8 mouse cellular contexts compared by ENCODE assay signal in the genomic region with DNA sequence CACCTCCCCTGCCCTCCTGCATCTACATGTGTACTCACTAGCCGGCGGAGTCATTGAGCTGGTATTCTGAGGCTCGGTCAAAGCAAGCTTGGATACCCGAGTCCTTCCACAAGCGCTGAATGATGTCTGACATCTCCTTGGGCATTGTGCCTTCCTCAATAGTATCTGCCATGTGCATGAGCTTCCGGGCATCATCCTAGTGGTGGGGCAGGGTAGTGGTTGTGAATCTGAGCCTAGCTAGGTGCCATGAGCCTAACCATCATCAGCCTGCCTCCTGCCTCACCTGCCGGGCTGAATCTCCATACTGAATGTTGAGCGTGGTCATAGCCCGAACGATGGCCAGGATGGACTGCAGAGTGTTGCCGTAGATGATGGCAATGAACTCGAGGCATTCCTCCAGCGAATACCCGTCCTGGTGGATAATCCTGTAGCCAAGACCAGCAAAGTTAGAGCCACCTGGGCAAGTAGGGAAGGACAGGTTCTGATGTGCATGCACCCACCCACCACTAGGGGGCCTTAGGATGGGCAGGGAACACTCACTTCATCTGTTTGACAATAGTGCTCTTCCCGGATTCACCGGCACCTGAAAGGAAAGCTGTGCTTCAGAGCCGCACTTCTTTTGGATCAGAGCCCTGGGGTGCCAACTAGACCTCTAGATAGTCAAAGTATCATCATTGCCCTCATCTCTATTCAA. TPM values are rescaled to one million over a fixed set of nuclear protein-coding genes. Genes with fewer than 3 reads are reported as not detected.
DNase-seq lines count a peak whose midpoint lies in the region; ATAC-seq lines count a peak whose summit lies in the region.

No protein-coding gene starts in this region.

- intact Hi-C loops in left cerebral cortex, postnatal 4 days (cut with DNase I): loop anchor here (5.0 kb wide), 2 partner anchors 35 to 75 kb away; no protein-coding TSS in a partner anchor
- intact Hi-C loops in left cerebral cortex, postnatal 25 days (cut with DNase I): no loop called here

- H3K4me3 ChIP-seq in embryonic facial prominence, embryonic 14.5 days (ENCODE audit: low read depth, low read length): peak overlapping the region; percentile 40; the same call in 1 of the 2 replicates
- no peak overlapping the region for H3K4me3 ChIP-seq in limb, embryonic 11.5 days (ENCODE audit: low read depth, low read length)

- H3K9me3 ChIP-seq in embryonic facial prominence, embryonic 14.5 days (ENCODE audit: control insufficient read depth, low read length): no peaks in the 10 kb centered on the region
- H3K9me3 ChIP-seq in limb, embryonic 11.5 days (ENCODE audit: control insufficient read depth, low read length): no peaks in the 10 kb centered on the region

- H3K4me1 ChIP-seq in embryonic facial prominence, embryonic 14.5 days (ENCODE audit: control insufficient read depth, insufficient read depth, low read length): 0 out of 2 replicates have a peak, but pooled peaks cover 3% of the 10 kb centered on the region
- 0 out of 2 replicates have a peak, but pooled peaks cover 3% of the 10 kb centered on the region for H3K4me1 ChIP-seq in limb, embryonic 11.5 days (ENCODE audit: control insufficient read depth, insufficient read depth, low read length)

- H3K9ac ChIP-seq in embryonic facial prominence, embryonic 14.5 days (ENCODE audit: low read depth, low read length): no peak overlapping the region
- H3K9ac ChIP-seq in limb, embryonic 11.5 days (ENCODE audit: low read length): no peak overlapping the region

- no peak overlapping the region for H3K27ac ChIP-seq in embryonic facial prominence, embryonic 14.5 days (replicated peaks; ENCODE audit: low read depth, low read length)
- H3K27ac ChIP-seq in limb, embryonic 11.5 days (replicated peaks; ENCODE audit: low read depth, low read length): no peak overlapping the region

- H3K4me2 ChIP-seq in embryonic facial prominence, embryonic 14.5 days (ENCODE audit: low read depth, low read length): no peak overlapping the region
- no peak overlapping the region for H3K4me2 ChIP-seq in limb, embryonic 11.5 days (ENCODE audit: low read depth, severe bottlenecking)

- ATAC-seq in embryonic facial prominence, embryonic 14.5 days (ENCODE audit: low read depth): no peak; the same call in 1 of the 2 replicates
- ATAC-seq in limb, embryonic 11.5 days (ENCODE audit: insufficient number of reproducible peaks, low FRiP score, low TSS enrichment, low read depth): no peak

- 26% methylated on average over 17 of the region's 17 CpGs for WGBS in embryonic facial prominence, embryonic 14.5 days
- 17% methylated on average over 17 of the region's 17 CpGs for WGBS in limb, embryonic 11.5 days

- H3K36me3 ChIP-seq in embryonic facial prominence, embryonic 14.5 days (ENCODE audit: control insufficient read depth, insufficient read depth, low read length): peaks cover 6% of the 10 kb centered on the region; the same call in 1 of the 2 replicates
- H3K36me3 ChIP-seq in limb, embryonic 11.5 days (ENCODE audit: control insufficient read depth, insufficient read depth, low read length): peaks cover under 1% of the 10 kb centered on the region; the same call in 1 of the 2 replicates

- peaks cover 30% of the 10 kb centered on the region for H3K27me3 ChIP-seq in embryonic facial prominence, embryonic 14.5 days (replicated peaks; ENCODE audit: control insufficient read depth, insufficient read depth, low read length)
- peaks cover 17% of the 10 kb centered on the region for H3K27me3 ChIP-seq in limb, embryonic 11.5 days (ENCODE audit: control insufficient read depth, insufficient read depth, low read length)

- DNase-seq in left cerebral cortex, postnatal 4 days: peak; percentile 53
- DNase-seq in left cerebral cortex, postnatal 25 days (ENCODE audit: low spot score in 2 of 2): no peak
- peak; percentile 93 for DNase-seq in ZHBTc4 (ENCODE audit: low read depth, low spot score)
- peak; percentile 41 for DNase-seq in embryonic facial prominence, embryonic 14.5 days (ENCODE audit: low spot score)
- peak; percentile 72 for DNase-seq in limb, embryonic 11.5 days (ENCODE audit: low spot score)
- peak; percentile 69 for DNase-seq in neural tube, embryonic 10.5 days (ENCODE audit: extremely low spot score, low spot score)
- no peak for DNase-seq in frontal cortex, postnatal 14 days (ENCODE audit: low spot score in 2 of 2)
- no peak for DNase-seq in gastrocnemius, postnatal 10 days

RNA-seq across cellular contexts. Expression of gene Gnat1, which starts 2.3 kb away (rescaled TPM):
- total RNA-seq in left cerebral cortex, postnatal 4 days (2021): 1 to 10 TPM in 1 of 2 experiments, under 1 TPM in 1; 0.30 to 1.1 TPM
- under 1 TPM; 0.18 to 0.21 TPM for total RNA-seq in left cerebral cortex, postnatal 25 days (2021)
- 0.79 and 1.5 TPM in 2 replicates for polyA plus RNA-seq in embryonic facial prominence, embryonic 14.5 days (2014; fragmentation: Nextera tagmentation; extraction: Ambion mirVana)
- 1.7 and 1.8 TPM in 2 replicates for polyA plus RNA-seq in limb, embryonic 11.5 days (2014; fragmentation: Nextera tagmentation; extraction: Ambion mirVana)
- total RNA-seq in gastrocnemius, postnatal 10 days (2021): not detected

RNA-seq across cellular contexts. Expression of gene Slc38a3, which starts 7.9 kb away (rescaled TPM):
- total RNA-seq in left cerebral cortex, postnatal 4 days (2021): 10 to 100 TPM; 65.0 to 68.4 TPM
- 10 to 100 TPM; 69.9 to 81.4 TPM for total RNA-seq in left cerebral cortex, postnatal 25 days (2021)
- 7.0 and 7.8 TPM in 2 replicates for polyA plus RNA-seq in embryonic facial prominence, embryonic 14.5 days (2014; fragmentation: Nextera tagmentation; extraction: Ambion mirVana)
- polyA plus RNA-seq in limb, embryonic 11.5 days (2014; fragmentation: Nextera tagmentation; extraction: Ambion mirVana): 3.4 and 4.1 TPM in 2 replicates
- total RNA-seq in gastrocnemius, postnatal 10 days (2021): 10 to 100 TPM; 17.6 to 20.4 TPM

RNA-seq across cellular contexts. Expression of gene Sema3f, which starts 33.0 kb away (rescaled TPM):
- 10 to 100 TPM; 44.6 to 52.6 TPM for total RNA-seq in left cerebral cortex, postnatal 4 days (2021)
- 10 to 100 TPM; 16.6 to 17.8 TPM for total RNA-seq in left cerebral cortex, postnatal 25 days (2021)
- 32.8 and 36.9 TPM in 2 replicates for polyA plus RNA-seq in embryonic facial prominence, embryonic 14.5 days (2014; fragmentation: Nextera tagmentation; extraction: Ambion mirVana)
- 27.4 and 32.5 TPM in 2 replicates for polyA plus RNA-seq in limb, embryonic 11.5 days (2014; fragmentation: Nextera tagmentation; extraction: Ambion mirVana)
- total RNA-seq in gastrocnemius, postnatal 10 days (2021): 10 to 100 TPM; 11.9 to 18.0 TPM

RNA-seq across cellular contexts. Expression of gene Gnai2, which starts 42.1 kb away (rescaled TPM):
- total RNA-seq in left cerebral cortex, postnatal 4 days (2021): 100 to 1,000 TPM; 302 to 303 TPM
- total RNA-seq in left cerebral cortex, postnatal 25 days (2021): 100 to 1,000 TPM; 214 to 221 TPM
- 380 and 416 TPM in 2 replicates for polyA plus RNA-seq in embryonic facial prominence, embryonic 14.5 days (2014; fragmentation: Nextera tagmentation; extraction: Ambion mirVana)
- polyA plus RNA-seq in limb, embryonic 11.5 days (2014; fragmentation: Nextera tagmentation; extraction: Ambion mirVana): 336 and 358 TPM in 2 replicates
- total RNA-seq in gastrocnemius, postnatal 10 days (2021): 100 to 1,000 TPM; 193 to 231 TPM

Comparison
In these comparisons a context has a peak if more than half of its experiments do, and no peak if none do; other contexts are left out.
1. DNase-seq: peak in left cerebral cortex, postnatal 4 days (single experiment), ZHBTc4 (single experiment), embryonic facial prominence, embryonic 14.5 days (single experiment), limb, embryonic 11.5 days (single experiment) and neural tube, embryonic 10.5 days (single experiment); none in left cerebral cortex, postnatal 25 days (0 of 2), frontal cortex, postnatal 14 days (0 of 2) and gastrocnemius, postnatal 10 days (single experiment).